Mouse (Mus musculus) E14TG2a.4 (cell line): ENCODE measurements around the gene Gm8882.
"Not testable (repeated sequence)": the region's sequence is repeated elsewhere in the genome, so short reads cannot be mapped to it uniquely, and the experiment has no call there.

ENCODE experiments used
- H3K27me3 ChIP-seq: 2 replicates; pipeline ENCODE4 v1.6.1; 2014; ENCODE audit warnings: low read length, control low read depth; ENCODE audit not compliant: insufficient read depth
- H3K36me3 ChIP-seq: 2 replicates; pipeline ENCODE4 v1.6.1; 2014; ENCODE audit warnings: low read length, control low read depth; ENCODE audit not compliant: insufficient read depth
- H3K4me1 ChIP-seq: replicated peaks from 2 replicates; pipeline ENCODE4 v1.6.1; 2014; ENCODE audit warnings: low read depth, low read length, control low read depth
- H3K4me3 ChIP-seq: replicated peaks from 2 replicates; pipeline ENCODE4 v1.5.1; 2014; ENCODE audit warnings: mild to moderate bottlenecking, low read length
- H3K9me3 ChIP-seq: 2 replicates; pipeline ENCODE4 v1.6.1; 2014; ENCODE audit warnings: low read length, control low read depth

Gm8882 gene

GRCm38 (mm10) chr6:132364034-132364433 lies at the start of gene Gm8882:
Gm8882 (minus strand) TSS chr6:132364134.
- H3K4me1 ChIP-seq, H3K36me3 ChIP-seq, H3K9me3 ChIP-seq, H3K27me3 ChIP-seq, H3K4me3 ChIP-seq: not testable (repeated sequence)

- H3K9me3 ChIP-seq = not testable (repeated sequence)
Measured at GRCm38 (mm10) chr6:132314657-132315056, 49.3 kb downstream of the Gm8882 start, which contains the start of gene Prpmp5. Prpmp5 (minus strand) TSS chr6:132314757.

More at GRCm38 (mm10) chr6:132314657-132315056, 49.3 kb downstream of the Gm8882 start, which contains the start of gene Prpmp5:
- H3K4me1 ChIP-seq, H3K4me3 ChIP-seq, H3K36me3 ChIP-seq, H3K27me3 ChIP-seq: not testable (repeated sequence)
